Mouse (Mus musculus) megakaryocyte, embryonic 14.5 days (primary cell): ENCODE results near the gene Clstn2.

ENCODE experiments used
- FLI1 ChIP-seq: IDR thresholded peaks from 2 replicates; pipeline ENCODE4 v1.6.1; 2012; ENCODE audit warnings: low read length, inconsistent platforms, mixed read lengths
- GATA1 ChIP-seq: IDR thresholded peaks from 3 replicates; pipeline ENCODE4 v1.6.1; 2012; ENCODE audit warnings: mixed read lengths, low read length, inconsistent platforms, borderline replicate concordance

DNA sequence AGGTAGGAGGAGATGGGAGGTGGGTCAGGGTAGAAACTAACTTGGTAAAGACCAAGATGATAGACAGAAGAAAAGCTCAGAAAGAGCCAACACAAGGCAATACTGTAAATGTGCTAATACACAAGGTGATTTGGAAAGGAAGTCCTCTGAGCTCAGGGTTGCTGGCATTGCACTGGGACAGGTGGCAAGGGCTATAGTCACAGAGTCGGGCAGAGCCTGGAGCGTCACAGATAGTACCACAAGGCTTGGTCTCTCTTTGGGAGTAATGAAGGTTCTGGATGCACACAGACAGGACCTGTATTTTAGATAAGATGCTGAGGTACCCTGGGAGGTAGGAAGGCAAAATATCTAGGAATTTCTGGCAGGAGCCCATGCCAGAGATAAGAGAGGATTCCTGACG is 28.7 kb upstream of the Clstn2 start:
- TF ChIP-seq GATA1 (no peak), FLI1 (no peak)
